Mouse (Mus musculus) MEL (cell line): ENCODE data around the gene Siglecf. TPM values are rescaled to one million over a fixed set of nuclear protein-coding genes. Genes with fewer than 3 reads are reported as not detected.

Source experiments
- DNase-seq: peaks from one replicate; pipeline ENCODE4 v3.0.0; 2011; ENCODE audit warnings: low read depth, low spot score
- H3K27ac ChIP-seq: 2 replicates; pipeline ENCODE4 v1.5.1; 2012; ENCODE audit warnings: low read depth, mild to moderate bottlenecking, control low read depth, low read length, moderate library complexity; ENCODE audit not compliant: control insufficient read depth
- H3K27me3 ChIP-seq, 2 experiments: fragments of 150-350 bp in 1 of 2; sonication (generic) in 1 of 2; 2 replicates each; pipeline ENCODE4 v1.6.1; 2012; ENCODE audit warnings: low read length in 2 of 2, mild to moderate bottlenecking in 2 of 2, improper control_type of control experiment in 1 of 2, moderate library complexity in 1 of 2; ENCODE audit not compliant: insufficient read depth in 2 of 2, control insufficient read depth in 1 of 2
- H3K36me3 ChIP-seq, 2 experiments: 2 replicates each; pipeline ENCODE4 v1.6.1; 2012 to 2014; ENCODE audit warnings: low read length in 2 of 2, improper control_type of control experiment in 1 of 2, inconsistent platforms in 1 of 2, mild to moderate bottlenecking in 1 of 2; ENCODE audit not compliant: insufficient read depth in 2 of 2, control insufficient read depth in 1 of 2
- H3K4me1 ChIP-seq, 2 experiments: fragments of 150-350 bp in 1 of 2; sonication (generic) in 1 of 2; 2 replicates each; pipeline ENCODE4 v1.6.1; 2012; ENCODE audit warnings: low read length in 2 of 2, improper control_type of control experiment in 1 of 2, mild to moderate bottlenecking in 1 of 2; ENCODE audit not compliant: insufficient read depth in 2 of 2, control insufficient read depth in 1 of 2
- H3K4me3 ChIP-seq, 2 experiments: fragments of 150-350 bp in 1 of 2; sonication (generic) in 1 of 2; 2 replicates each; pipeline ENCODE4 v1.5.1; 2012; ENCODE audit warnings: low read depth in 2 of 2, low read length in 2 of 2, mild to moderate bottlenecking in 2 of 2, moderate library complexity in 2 of 2, control low read depth in 1 of 2, improper control_type of control experiment in 1 of 2; ENCODE audit not compliant: control insufficient read depth in 1 of 2, insufficient read depth in 1 of 2
- H3K79me2 ChIP-seq: 2 replicates; pipeline ENCODE4 v1.6.1; 2012; ENCODE audit warnings: mild to moderate bottlenecking, low read length, moderate library complexity; ENCODE audit not compliant: control insufficient read depth, poor library complexity, insufficient read depth
- H3K9ac ChIP-seq: 2 replicates; pipeline ENCODE4 v1.6.1; 2012; ENCODE audit warnings: low read depth, mild to moderate bottlenecking, control low read depth, low read length, moderate library complexity; ENCODE audit not compliant: control insufficient read depth, poor library complexity, severe bottlenecking
- H3K9me3 ChIP-seq: fragments of 150-350 bp; sonication (generic); replicated peaks from 2 replicates; pipeline ENCODE4 v1.6.1; 2012; ENCODE audit warnings: mild to moderate bottlenecking, low read length, improper control_type of control experiment, moderate library complexity; ENCODE audit not compliant: insufficient read depth
- CHD2 ChIP-seq: IDR thresholded peaks from 2 replicates; pipeline ENCODE4 v1.6.1; 2011; ENCODE audit warnings: low read length, improper control_type of control experiment
- CTCF ChIP-seq, 3 experiments: IDR thresholded peaks in 2 of 3; conservative IDR thresholded peaks in 1 of 3; 2 replicates each; pipeline ENCODE4 v1.5.1; 2011 to 2012; ENCODE audit warnings: low read length in 3 of 3, low read depth in 2 of 3, mild to moderate bottlenecking in 2 of 3, improper control_type of control experiment in 1 of 3, inconsistent platforms in 1 of 3, mixed read lengths in 1 of 3, moderate library complexity in 1 of 3; ENCODE audit not compliant: control insufficient read depth in 1 of 3, insufficient read depth in 1 of 3, poor library complexity in 1 of 3, severe bottlenecking in 1 of 3
- E2F4 ChIP-seq: IDR thresholded peaks from 2 replicates; pipeline ENCODE4 v1.6.1; 2011; ENCODE audit warnings: low read depth, low read length, improper control_type of control experiment, borderline replicate concordance
- ELF1 ChIP-seq: IDR thresholded peaks from 2 replicates; pipeline ENCODE4 v1.6.1; 2014; ENCODE audit warnings: low read depth, mild to moderate bottlenecking, inconsistent platforms, low read length, improper control_type of control experiment, moderate library complexity
- GATA1 ChIP-seq: IDR thresholded peaks from 2 replicates; pipeline ENCODE4 v1.6.1; 2011; ENCODE audit warnings: low read depth, low read length, improper control_type of control experiment
- HCFC1 ChIP-seq: IDR thresholded peaks from 2 replicates; pipeline ENCODE4 v1.6.1; 2012; ENCODE audit warnings: low read depth, mild to moderate bottlenecking, inconsistent platforms, low read length, improper control_type of control experiment, moderate library complexity
- KAT2A ChIP-seq: conservative IDR thresholded peaks from 2 replicates; pipeline ENCODE4 v1.6.1; 2012; ENCODE audit warnings: low read depth, low read length, improper control_type of control experiment, inconsistent platforms
- MAFK ChIP-seq: IDR thresholded peaks from 2 replicates; pipeline ENCODE4 v1.6.1; 2011; ENCODE audit warnings: low read depth, mild to moderate bottlenecking, low read length, improper control_type of control experiment, borderline replicate concordance
- MEF2A ChIP-seq: IDR thresholded peaks from 2 replicates; pipeline ENCODE4 v1.6.1; 2014; ENCODE audit warnings: low read depth, mild to moderate bottlenecking, inconsistent platforms, low read length, improper control_type of control experiment; ENCODE audit not compliant: poor library complexity, insufficient replicate concordance, severe bottlenecking; ENCODE audit errors: extremely low read depth
- MXI1 ChIP-seq: IDR thresholded peaks from 2 replicates; pipeline ENCODE4 v1.6.1; 2011; ENCODE audit warnings: mild to moderate bottlenecking, low read depth, low read length, improper control_type of control experiment
- POLR2A ChIP-seq, 2 experiments: IDR thresholded peaks; 2 replicates each; pipeline ENCODE4 v1.6.1; 2011 to 2012; ENCODE audit warnings: low read length in 2 of 2, mild to moderate bottlenecking in 2 of 2, control low read depth in 1 of 2, improper control_type of control experiment in 1 of 2, low read depth in 1 of 2, moderate library complexity in 1 of 2; ENCODE audit not compliant: control insufficient read depth in 1 of 2, insufficient read depth in 1 of 2, poor library complexity in 1 of 2
- POLR2AphosphoS2 ChIP-seq: IDR thresholded peaks from 2 replicates; pipeline ENCODE4 v1.6.1; 2011; ENCODE audit warnings: low read length, improper control_type of control experiment
- POLR2AphosphoS5 ChIP-seq: IDR thresholded peaks from 2 replicates; pipeline ENCODE4 v1.6.1; 2012; ENCODE audit warnings: low read depth, borderline replicate concordance, mild to moderate bottlenecking, inconsistent platforms, low read length, moderate library complexity, mixed read lengths
- RCOR1 ChIP-seq: IDR thresholded peaks from 2 replicates; pipeline ENCODE4 v1.6.1; 2012; ENCODE audit warnings: low read depth, mild to moderate bottlenecking, inconsistent platforms, low read length, improper control_type of control experiment
- UBTF ChIP-seq: IDR thresholded peaks from 2 replicates; pipeline ENCODE4 v1.6.1; 2012; ENCODE audit warnings: low read depth, mild to moderate bottlenecking, inconsistent platforms, low read length, improper control_type of control experiment, moderate library complexity, borderline replicate concordance; ENCODE audit not compliant: insufficient read depth
- USF2 ChIP-seq, 2 experiments: IDR thresholded peaks; 2 replicates each; pipeline ENCODE4 v1.6.1; 2011 to 2012; ENCODE audit warnings: improper control_type of control experiment in 2 of 2, low read length in 2 of 2, borderline replicate concordance in 1 of 2, inconsistent platforms in 1 of 2, low read depth in 1 of 2, mild to moderate bottlenecking in 1 of 2; ENCODE audit not compliant: insufficient read depth in 1 of 2
- ZC3H11A ChIP-seq: IDR thresholded peaks from 2 replicates; pipeline ENCODE4 v1.6.1; 2012; ENCODE audit warnings: low read depth, mild to moderate bottlenecking, inconsistent platforms, low read length, improper control_type of control experiment
- ZMIZ1 ChIP-seq: IDR thresholded peaks from 2 replicates; pipeline ENCODE4 v1.6.1; 2012; ENCODE audit warnings: low read depth, mild to moderate bottlenecking, inconsistent platforms, low read length, improper control_type of control experiment, moderate library complexity
- ZNF384 ChIP-seq: IDR thresholded peaks from 2 replicates; pipeline ENCODE4 v1.6.1; 2012; ENCODE audit warnings: low read depth, mild to moderate bottlenecking, inconsistent platforms, low read length, improper control_type of control experiment
- polyA plus RNA-seq, 2 experiments: library from polyadenylated mRNA; stranded (reverse) in 1 of 2; unstranded in 1 of 2; fragments of >175 nt in 1 of 2; fragments of >200 nt in 1 of 2; gene quantifications; 2 replicates each; pipeline versions ENCODE4 v1.2.1 to v1.2.4; 2012; ENCODE audit warnings: low replicate concordance in 2 of 2, low read depth in 1 of 2; ENCODE audit not compliant: insufficient read length in 2 of 2, insufficient read depth in 1 of 2, missing spikeins in 1 of 2
- total RNA-seq: library from RNA; depleted of rRNA; stranded (reverse); fragments of 300-350 nt; gene quantifications from 2 replicates; pipeline ENCODE4 v1.2.3, GENCODE M21; 2012

Siglecf gene
- total and polyA plus RNA-seq, 3 experiments, result 22.6 to 26.7 TPM; not detected in 1

DNA sequence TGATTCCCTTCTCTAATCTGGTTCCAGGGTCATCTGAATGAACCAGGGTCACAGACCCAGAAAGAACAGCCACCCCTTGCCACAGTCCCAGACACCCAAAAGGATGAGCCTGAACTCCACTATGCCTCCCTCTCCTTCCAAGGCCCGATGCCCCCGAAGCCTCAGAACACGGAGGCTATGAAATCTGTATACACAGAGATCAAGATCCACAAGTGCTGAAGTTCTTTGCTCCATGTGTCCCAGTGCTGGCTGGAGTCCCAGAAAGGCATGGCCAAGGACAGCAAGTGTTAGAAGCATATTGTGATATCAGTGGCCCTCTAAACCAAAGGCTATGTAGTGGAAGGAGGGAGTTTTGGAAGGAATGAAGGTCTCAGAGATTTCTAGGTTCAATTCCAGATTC lies 7.4 kb downstream of the Siglecf start:
- Histone ChIP-seq H3K9ac (no peak overlapping the region), H3K79me2 (peaks cover 2% of the 10 kb centered on the region; the same call in 1 of the 2 replicates), H3K36me3 (peaks cover 0 to 7% of the 10 kb centered on the region in 2 experiments; a peak in 2 of 4 replicates), H3K4me1 (peaks cover 0 to 8% of the 10 kb centered on the region in 2 experiments; a peak in 3 of 4 replicates), H3K27ac (no peak overlapping the region), H3K27me3 (no peaks in the 10 kb centered on the region), H3K4me3 (no peak overlapping the region), H3K9me3 (no peaks in the 10 kb centered on the region)
- DNase-seq, result no peak
- no peak for TF ChIP-seq UBTF
- TF ChIP-seq CTCF (IDR thresholded peaks at IDR 0.05 in 2 of 3, conservative IDR thresholded peaks at IDR 0.05 in 1 of 3; ENCODE audit: control insufficient read depth in 1 of 3, insufficient read depth in 1 of 3, low read depth in 2 of 3, low read length in 3 of 3, poor library complexity in 1 of 3, severe bottlenecking in 1 of 3), result no peak
- no peak for TF ChIP-seq RCOR1
- TF ChIP-seq ZMIZ1, result no peak
- TF ChIP-seq, all 39 proteins: peak for 0

DNA sequence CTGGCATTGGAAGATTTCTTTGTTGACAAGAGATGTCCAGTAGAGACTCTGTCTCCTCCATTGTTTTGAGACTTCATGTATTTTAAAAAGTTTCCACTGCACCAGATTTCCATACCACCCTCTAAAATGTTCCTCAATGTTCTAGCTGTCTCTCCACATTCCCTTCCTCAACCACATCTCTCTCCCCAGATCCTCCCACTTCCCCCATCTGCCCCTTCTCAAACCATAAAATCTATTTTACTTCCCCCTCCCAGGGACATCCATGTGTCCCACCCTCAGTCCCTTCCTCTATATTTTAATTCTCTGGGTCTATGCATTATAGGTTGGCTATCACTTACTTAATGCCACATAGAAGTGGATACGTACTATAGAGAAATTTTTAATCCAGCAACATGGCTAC lies 10.3 kb downstream of the Siglecf start:
- no peak overlapping the region for H3K4me3 ChIP-seq
- no peak overlapping the region for H3K27ac ChIP-seq
- no peak for TF ChIP-seq HCFC1
- no peak for TF ChIP-seq CTCF (IDR thresholded peaks at IDR 0.05 in 2 of 3, conservative IDR thresholded peaks at IDR 0.05 in 1 of 3; ENCODE audit: control insufficient read depth in 1 of 3, insufficient read depth in 1 of 3, low read depth in 2 of 3, low read length in 3 of 3, poor library complexity in 1 of 3, severe bottlenecking in 1 of 3)
- no peak for TF ChIP-seq USF2 (IDR thresholded peaks at IDR 0.05; ENCODE audit: borderline replicate concordance in 1 of 2, insufficient read depth in 1 of 2, low read depth in 1 of 2, low read length in 2 of 2)
- no peak for TF ChIP-seq ZC3H11A
- no peak for TF ChIP-seq RCOR1
- no peak for TF ChIP-seq MAFK
- TF ChIP-seq POLR2A (IDR thresholded peaks at IDR 0.05; ENCODE audit: control insufficient read depth in 1 of 2, insufficient read depth in 1 of 2, low read depth in 1 of 2, low read length in 2 of 2, poor library complexity in 1 of 2), result no peak
- no peak for TF ChIP-seq MXI1
- no peak for TF ChIP-seq KAT2A
- no peak for TF ChIP-seq UBTF
- no peak for TF ChIP-seq POLR2AphosphoS5
- no peak for TF ChIP-seq MEF2A
- TF ChIP-seq ELF1, result no peak
- TF ChIP-seq CHD2, result no peak
- no peak for TF ChIP-seq E2F4
- no peak for TF ChIP-seq GATA1
- TF ChIP-seq ZMIZ1, result no peak
- no peak for TF ChIP-seq ZNF384
- TF ChIP-seq POLR2AphosphoS2, result no peak
- no peak for DNase-seq
- no peaks in the 10 kb centered on the region for H3K9me3 ChIP-seq
- no peaks in the 10 kb centered on the region for H3K36me3 ChIP-seq
- H3K27me3 ChIP-seq, result no peaks in the 10 kb centered on the region
- no peak overlapping the region for H3K9ac ChIP-seq
- no peaks in the 10 kb centered on the region for H3K4me1 ChIP-seq
- H3K79me2 ChIP-seq, result no peaks in the 10 kb centered on the region
